Mouse (Mus musculus): ENCODE measurements around the gene Olfr521. TPM values are rescaled to one million over a fixed set of nuclear protein-coding genes. Genes with fewer than 3 reads are reported as not detected.
"Not testable (repeated sequence)": the region's sequence is repeated elsewhere in the genome, so short reads cannot be mapped to it uniquely, and the experiment has no call there.

Gene Olfr521
- polyA plus RNA-seq, 1 experiment from 2014 or later, result not detected

DNA sequence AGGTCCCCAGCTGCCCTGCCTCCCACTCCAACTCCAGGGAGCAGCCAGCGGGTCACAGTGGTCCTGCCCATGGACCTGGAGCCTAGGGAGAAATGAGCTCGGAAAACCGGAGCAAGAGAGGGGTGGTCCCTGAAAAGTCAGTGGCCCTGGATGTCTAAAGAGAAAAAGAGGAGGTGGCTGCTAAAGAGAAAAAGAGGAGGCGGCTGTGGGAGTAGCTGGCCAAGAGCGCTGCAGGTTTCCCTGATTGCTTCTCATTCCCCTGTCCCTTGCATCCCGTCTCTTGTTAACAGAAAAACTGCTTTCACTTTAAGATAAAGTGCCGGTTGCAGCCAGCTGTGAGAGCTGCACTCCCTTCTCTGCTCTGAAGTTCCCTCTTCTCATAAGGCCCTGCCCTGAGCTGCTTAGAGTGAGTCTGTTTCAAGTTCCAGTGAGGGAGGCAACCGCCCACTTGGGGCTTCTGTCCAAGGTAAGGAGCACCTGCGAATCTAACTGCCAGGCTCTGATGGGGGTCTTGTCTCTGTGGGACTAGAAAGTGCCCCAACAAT lies 54.9 kb downstream of the Olfr521 start:
- not testable (repeated sequence) for H3K27me3 ChIP-seq (ENCODE audit: control insufficient read depth, insufficient read depth, low read length); H3K4me3 ChIP-seq (ENCODE audit: low read length); H3K4me1 ChIP-seq (ENCODE audit: control insufficient read depth, insufficient read depth, low read length); H3K9ac ChIP-seq (ENCODE audit: low read depth, low read length); H3K36me3 ChIP-seq (ENCODE audit: control insufficient read depth, insufficient read depth, low read length); ATAC-seq (ENCODE audit: low FRiP score, low TSS enrichment); H3K9me3 ChIP-seq (ENCODE audit: control insufficient read depth, low read length); H3K27ac ChIP-seq (ENCODE audit: low read depth, low read length)
- H3K4me2 ChIP-seq (replicated peaks; ENCODE audit: low read depth, low read length), result peak overlapping the region; percentile 19; the same call in 1 of the 2 replicates
- 6% methylated on average over 9 of the region's 9 CpGs for WGBS

Other genes with a start within 250 kb of the Olfr521 start
- 3.5 and 3.6 TPM in 2 replicates for gene Arrb1, start 228.0 kb upstream of the Olfr521 start, polyA plus RNA-seq (2014; fragmentation: Nextera tagmentation; extraction: Ambion mirVana)
- gene Tpbgl, start 136.4 kb upstream of the Olfr521 start, polyA plus RNA-seq (2014; fragmentation: Nextera tagmentation; extraction: Ambion mirVana), result 0.50 and 0.83 TPM in 2 replicates
- 0.90 and 1.2 TPM in 2 replicates for gene Slco2b1, start 52.2 kb upstream of the Olfr521 start, polyA plus RNA-seq (2014; fragmentation: Nextera tagmentation; extraction: Ambion mirVana)
- not detected in 2 replicates for gene Olfr520, start 33.2 kb upstream of the Olfr521 start, polyA plus RNA-seq (2014; fragmentation: Nextera tagmentation; extraction: Ambion mirVana)
- gene Neu3, start 64.9 kb downstream of the Olfr521 start, polyA plus RNA-seq (2014; fragmentation: Nextera tagmentation; extraction: Ambion mirVana), result 2.2 and 4.1 TPM in 2 replicates
- 0.43 and 0.47 TPM in 2 replicates for gene Xrra1, start 95.6 kb downstream of the Olfr521 start, polyA plus RNA-seq (2014; fragmentation: Nextera tagmentation; extraction: Ambion mirVana)
- gene Spcs2, start 100.0 kb downstream of the Olfr521 start, polyA plus RNA-seq (2014; fragmentation: Nextera tagmentation; extraction: Ambion mirVana), result 346 and 377 TPM in 2 replicates
- gene Rnf169, start 216.9 kb downstream of the Olfr521 start, polyA plus RNA-seq (2014; fragmentation: Nextera tagmentation; extraction: Ambion mirVana), result 7.3 and 8.2 TPM in 2 replicates
- gene Chrdl2, start 242.7 kb downstream of the Olfr521 start, polyA plus RNA-seq (2014; fragmentation: Nextera tagmentation; extraction: Ambion mirVana), result 0.32 and 0.84 TPM in 2 replicates